Mouse (Mus musculus) spleen, adult 2 months (tissue): ENCODE data around the gene Rhpn2. TPM values are rescaled to one million over a fixed set of nuclear protein-coding genes. Genes with fewer than 3 reads are reported as not detected.

Experiments used
- DNase-seq, 2 experiments: peaks; one replicate each; pipeline versions ENCODE4 v3.0.0 to v3.0.0-alpha.2; 2012 to 2021; ENCODE audit warnings: low spot score in 2 of 2, low read depth in 1 of 2
- H3K27ac ChIP-seq: fragments of 200-500 bp; 2 replicates; pipeline ENCODE4 v1.5.1; 2012; ENCODE audit warnings: low read length, inconsistent platforms; ENCODE audit not compliant: insufficient read depth
- H3K27me3 ChIP-seq: fragments of 200-500 bp; 2 replicates; pipeline ENCODE4 v1.6.1; 2012; ENCODE audit warnings: mild to moderate bottlenecking, moderate library complexity, low read length, inconsistent platforms; ENCODE audit not compliant: control insufficient read depth, insufficient read depth
- H3K36me3 ChIP-seq: fragments of 200-500 bp; 2 replicates; pipeline ENCODE4 v1.6.1; 2012; ENCODE audit warnings: mild to moderate bottlenecking, low read length, inconsistent platforms; ENCODE audit not compliant: control insufficient read depth, insufficient read depth
- H3K4me1 ChIP-seq: fragments of 200-500 bp; 2 replicates; pipeline ENCODE4 v1.6.1; 2011; ENCODE audit warnings: inconsistent platforms; ENCODE audit not compliant: control insufficient read depth, insufficient read depth, insufficient read length
- H3K4me3 ChIP-seq: fragments of 200-500 bp; 2 replicates; pipeline ENCODE4 v1.5.1; 2011; ENCODE audit warnings: mild to moderate bottlenecking, inconsistent platforms; ENCODE audit not compliant: insufficient read depth, insufficient read length; ENCODE audit errors: extremely low read depth
- CTCF ChIP-seq: fragments of 200-500 bp; IDR thresholded peaks from 2 replicates; pipeline ENCODE4 v1.5.1; 2011; ENCODE audit warnings: mild to moderate bottlenecking, inconsistent platforms; ENCODE audit not compliant: insufficient read depth, insufficient read length, insufficient replicate concordance; ENCODE audit errors: extremely low read depth
- POLR2A ChIP-seq: fragments of 200-500 bp; IDR thresholded peaks from 2 replicates; pipeline ENCODE4 v1.6.1; 2011; ENCODE audit warnings: low read depth, low read length, inconsistent platforms
- WGBS: fragments of 180-500 bp; shearing (Covaris S2); methylation state at CpG from one replicate; pipeline ENCODE4 v1.1.7; 2018; 5-methylcytosine and 5-hydroxymethylcytosine counted together
- polyA plus RNA-seq: library from polyadenylated mRNA; depleted of rRNA; stranded (reverse); fragments of >200 nt; gene quantifications from 2 replicates; pipeline ENCODE4 v1.2.3, GENCODE M21; 2012; rRNA removed

The Rhpn2 gene
- 0.48 and 0.88 TPM in 2 replicates for polyA plus RNA-seq

DNA sequence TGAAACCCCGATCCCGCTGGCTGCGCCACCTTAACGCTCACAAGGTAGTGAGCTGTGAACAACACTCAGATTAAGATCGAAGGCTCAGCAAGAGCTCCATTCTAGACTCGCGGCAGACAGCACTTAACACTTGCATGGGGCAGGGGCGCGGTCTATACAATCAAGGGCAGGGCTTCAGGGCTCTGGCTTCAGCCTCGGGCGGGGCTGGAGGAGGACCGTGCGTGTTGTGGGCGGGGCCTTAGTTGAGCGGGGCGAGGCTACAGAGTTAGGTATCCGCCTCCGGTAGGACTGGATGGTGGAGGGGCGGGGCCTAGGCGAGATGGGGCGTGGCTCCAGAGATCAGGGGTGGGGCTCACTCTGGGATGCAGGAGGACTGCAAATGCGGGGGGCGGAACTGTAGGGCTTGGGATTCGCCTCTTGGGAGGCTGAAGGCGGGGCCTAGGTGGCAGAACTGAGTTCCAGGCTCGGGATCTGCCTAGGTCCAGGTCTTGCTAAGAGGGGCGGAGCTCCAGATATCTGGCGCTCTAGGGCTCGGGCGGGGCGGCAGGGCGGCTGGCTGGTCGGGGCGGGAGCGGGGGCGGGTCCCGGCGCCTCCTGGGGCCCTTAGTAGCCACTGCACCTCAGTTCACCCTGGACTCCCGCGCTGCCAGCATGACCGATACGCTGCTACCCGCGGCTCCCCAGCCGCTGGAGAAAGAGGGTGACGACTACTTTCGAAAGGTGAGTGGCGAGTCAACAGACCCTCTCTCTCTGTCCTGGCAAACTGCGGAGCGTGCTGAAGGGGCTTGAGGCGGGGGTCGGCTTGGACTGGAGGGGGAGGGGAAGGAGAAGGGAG, at the start of gene Rhpn2:
TSS of gene Rhpn2 (plus strand) at position 479 of the 835 bp plus-strand sequence.
- Histone ChIP-seq H3K27ac (no peak within 1 kb of the TSS), H3K27me3 (peaks cover 8% of the 10 kb centered on the region), H3K4me3 (peak within 1 kb of the TSS; percentile 67), H3K36me3 (no peaks in the 10 kb centered on the region), H3K4me1 (peaks cover 7% of the 10 kb centered on the region)
- TF ChIP-seq POLR2A = no peak
- TF ChIP-seq CTCF = no peak
- WGBS = under 1% methylated on average over 50 of the region's 52 CpGs
- DNase-seq = peak; percentile 89 to 96

DNA sequence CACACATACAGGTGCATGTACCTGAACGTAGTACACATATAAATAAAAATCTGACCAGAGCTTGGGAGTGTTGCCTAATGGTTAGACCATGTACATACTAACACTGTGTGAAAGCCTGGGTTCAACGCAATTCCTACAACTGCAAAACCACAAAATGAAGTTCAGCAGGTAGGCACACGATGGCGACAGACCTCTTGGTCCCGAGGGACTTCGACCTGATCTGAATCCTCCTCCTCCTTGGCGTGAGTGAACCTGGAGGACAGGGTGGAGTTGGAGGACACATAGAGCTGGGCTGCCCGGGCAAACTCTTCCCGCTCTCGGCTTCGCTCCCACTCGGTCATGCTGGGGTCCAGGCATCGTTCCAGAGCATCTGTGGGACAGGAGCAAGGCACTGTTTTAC, 40.5 kb upstream of the Rhpn2 start:
- DNase-seq = no peak
- H3K4me3 ChIP-seq = no peak overlapping the region
- H3K27ac ChIP-seq = no peak overlapping the region
- no peak for TF ChIP-seq POLR2A
- TF ChIP-seq CTCF = no peak
- H3K4me1 ChIP-seq = no peaks in the 10 kb centered on the region
- no peaks in the 10 kb centered on the region for H3K27me3 ChIP-seq
- peaks cover 44% of the 10 kb centered on the region for H3K36me3 ChIP-seq
- 90% methylated on average over 13 of the region's 13 CpGs for WGBS

DNA sequence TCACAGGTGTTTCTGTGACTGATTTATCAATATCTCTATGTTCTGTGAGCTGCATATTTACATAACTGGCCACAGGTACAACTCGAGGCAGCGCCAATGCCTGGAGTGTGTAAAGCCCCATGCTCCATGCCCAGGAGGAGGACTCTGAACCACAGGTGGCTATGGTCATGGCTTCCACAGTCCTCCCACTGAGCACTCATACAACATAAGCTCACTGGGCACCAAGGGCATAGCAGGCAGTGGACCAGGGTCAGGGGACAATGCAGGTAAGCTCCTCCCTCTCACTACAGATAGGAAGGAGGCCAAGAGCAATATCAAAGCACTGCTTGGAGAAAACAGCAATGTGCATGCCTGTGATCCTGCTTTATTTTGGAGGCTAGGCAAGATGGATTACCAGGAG, 38.3 kb upstream of the Rhpn2 start:
- H3K4me3 ChIP-seq = no peak overlapping the region
- peaks cover 43% of the 10 kb centered on the region for H3K36me3 ChIP-seq
- 93% methylated on average over 2 of the region's 2 CpGs for WGBS
- no peak for DNase-seq
- no peaks in the 10 kb centered on the region for H3K27me3 ChIP-seq
- H3K4me1 ChIP-seq = no peaks in the 10 kb centered on the region
- no peak overlapping the region for H3K27ac ChIP-seq
- TF ChIP-seq POLR2A (no peak), CTCF (no peak)

DNA sequence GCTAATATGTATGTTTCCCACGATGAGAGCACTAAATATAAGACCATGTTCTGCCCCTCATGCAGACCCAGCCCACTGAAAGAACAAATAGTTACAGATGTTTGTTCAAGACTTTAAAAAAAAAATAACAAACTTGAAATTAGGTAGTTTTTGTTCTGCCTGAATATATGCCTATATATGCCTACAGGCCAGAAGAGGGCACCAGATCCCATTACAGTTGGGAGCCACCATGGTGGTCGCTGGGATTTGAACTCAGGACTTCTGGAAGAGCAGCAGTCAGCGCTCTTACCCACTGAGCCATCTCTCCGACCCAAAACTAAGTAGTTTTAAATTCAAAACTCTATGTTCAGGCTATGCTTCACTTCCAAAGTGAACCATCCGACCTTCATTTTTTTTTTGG, 36.1 kb upstream of the Rhpn2 start:
- TF ChIP-seq CTCF (no peak), POLR2A (no peak)
- H3K36me3 ChIP-seq = peaks cover 38% of the 10 kb centered on the region
- no peaks in the 10 kb centered on the region for H3K4me1 ChIP-seq
- no peak overlapping the region for H3K4me3 ChIP-seq
- 89% methylated on average over 5 of the region's 5 CpGs for WGBS
- H3K27me3 ChIP-seq = no peaks in the 10 kb centered on the region
- no peak for DNase-seq
- no peak overlapping the region for H3K27ac ChIP-seq

DNA sequence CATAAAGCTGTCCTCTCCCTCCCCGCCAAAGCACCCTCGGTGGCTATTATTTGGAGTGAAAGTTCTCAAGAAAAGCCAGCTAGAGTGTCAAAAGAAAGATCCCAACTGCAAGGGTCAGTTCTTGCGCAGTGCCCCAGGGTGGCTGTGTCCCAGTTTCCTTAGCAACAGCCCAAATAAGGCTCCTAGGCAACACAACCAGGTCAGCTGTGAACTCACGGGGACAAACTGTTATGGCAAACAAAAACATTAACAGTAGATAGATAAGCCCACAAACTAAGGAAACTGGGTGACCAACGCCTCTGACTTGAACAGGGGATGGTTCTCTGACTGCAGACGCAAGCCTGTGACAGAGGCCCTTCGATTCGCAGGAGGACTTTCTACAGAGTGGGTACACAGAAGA, 34.3 kb upstream of the Rhpn2 start:
- Histone ChIP-seq H3K27me3 (no peaks in the 10 kb centered on the region), H3K36me3 (peaks cover 25% of the 10 kb centered on the region), H3K27ac (no peak overlapping the region), H3K4me1 (no peaks in the 10 kb centered on the region), H3K4me3 (no peak overlapping the region)
- 88% methylated on average over 8 of the region's 8 CpGs for WGBS
- no peak for TF ChIP-seq POLR2A
- TF ChIP-seq CTCF = no peak
- no peak for DNase-seq

DNA sequence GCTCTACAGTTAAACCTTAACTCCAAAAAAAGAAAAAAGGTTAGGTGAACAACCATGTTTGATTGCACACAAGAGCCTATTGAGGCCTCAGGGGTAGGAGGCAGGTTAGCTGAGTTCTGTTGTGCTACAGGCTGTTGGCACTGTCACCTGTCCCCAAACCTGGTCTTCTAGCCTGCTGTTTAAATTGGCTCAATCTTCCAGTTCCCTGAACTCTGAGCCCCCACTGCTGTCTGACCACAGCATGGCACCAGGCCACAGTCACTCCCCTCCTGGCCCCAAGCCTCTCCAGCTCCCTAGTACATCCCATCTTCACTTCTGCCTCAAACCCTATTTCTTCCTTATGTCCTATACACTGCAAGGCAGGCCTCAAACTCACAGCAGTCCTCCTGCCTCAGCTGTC, 33.2 kb upstream of the Rhpn2 start:
- no peaks in the 10 kb centered on the region for H3K4me1 ChIP-seq
- no peak overlapping the region for H3K4me3 ChIP-seq
- H3K27me3 ChIP-seq = no peaks in the 10 kb centered on the region
- DNase-seq = no peak
- H3K36me3 ChIP-seq = peaks cover 20% of the 10 kb centered on the region
- no peak for TF ChIP-seq POLR2A
- no peak for TF ChIP-seq CTCF
- no peak overlapping the region for H3K27ac ChIP-seq

DNA sequence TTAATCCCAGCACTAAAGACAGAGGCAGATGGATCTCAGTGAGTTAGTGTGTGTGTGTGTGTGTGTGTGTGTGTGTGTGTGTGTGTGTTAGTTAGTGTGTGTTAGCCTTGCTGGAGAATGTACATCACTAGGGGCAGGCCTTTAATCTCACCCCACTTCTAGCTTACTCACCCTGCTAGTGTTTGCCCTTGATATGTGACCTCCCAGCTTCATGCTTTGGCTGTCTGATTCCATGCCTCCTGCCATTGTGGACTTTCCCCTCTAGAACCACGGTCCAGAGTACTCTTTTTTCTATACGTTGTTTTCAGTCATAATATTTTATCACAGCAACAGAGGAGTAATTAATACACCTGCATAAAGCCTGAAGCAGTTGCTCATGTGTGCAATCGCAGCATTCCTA, 22.8 kb upstream of the Rhpn2 start:
- TF ChIP-seq CTCF = no peak
- TF ChIP-seq POLR2A = no peak
- H3K27ac ChIP-seq = no peak overlapping the region
- H3K36me3 ChIP-seq = peaks cover 18% of the 10 kb centered on the region
- DNase-seq = no peak
- H3K4me3 ChIP-seq = no peak overlapping the region
- WGBS = 94% methylated on average over 3 of the region's 3 CpGs
- no peaks in the 10 kb centered on the region for H3K27me3 ChIP-seq
- H3K4me1 ChIP-seq = no peaks in the 10 kb centered on the region
